Mouse (Mus musculus): Measurements from ENCODE around the gene AC140267.1.
A peak's percentile ranks its signal among the peaks of the same experiment; 100 is the strongest.

AC140267.1 gene

GRCm38 (mm10) chr15:80232331-80232730, 3.3 kb upstream of the AC140267.1 start:
- no peak for DNase-seq

GRCm38 (mm10) chr15:80233053-80233452, 2.6 kb upstream of the AC140267.1 start:
- no peak for DNase-seq

- DNase-seq = peak; percentile 98 to 99
These were observed 1.7 kb upstream of the AC140267.1 start, which contains the start of gene Mief1 for GRCm38 (mm10) chr15:80233733-80234509. Gene Mief1, plus strand, starts transcription at chr15:80234018.

- no peak for DNase-seq
These were observed 12.5 kb downstream of the AC140267.1 start for GRCm38 (mm10) chr15:80248135-80248534.

GRCm38 (mm10) chr15:80248596-80248995, 13.0 kb downstream of the AC140267.1 start:
- no peak for DNase-seq

- no peak for DNase-seq
These were observed 14.0 kb downstream of the AC140267.1 start for GRCm38 (mm10) chr15:80249672-80250071.

GRCm38 (mm10) chr15:80250586-80250985, 15.0 kb downstream of the AC140267.1 start:
- no peak for DNase-seq

- DNase-seq = no peak
These were observed 17.9 kb downstream of the AC140267.1 start for GRCm38 (mm10) chr15:80253530-80253929.

- DNase-seq = peak in 1 of 2 experiments; percentile 57
These were observed 18.6 kb downstream of the AC140267.1 start for GRCm38 (mm10) chr15:80254207-80254606.

GRCm38 (mm10) chr15:80254847-80255645, 19.4 kb downstream of the AC140267.1 start, which contains the start of gene Atf4:
Gene Atf4, plus strand, starts transcription at chr15:80255184.
- DNase-seq = peak; percentile 99

GRCm38 (mm10) chr15:80255646-80256121, 20.0 kb downstream of the AC140267.1 start:
- DNase-seq = peak; percentile 93 to 94

- DNase-seq = peak in 1 of 2 experiments; percentile 37
These were observed 20.6 kb downstream of the AC140267.1 start for GRCm38 (mm10) chr15:80256242-80256641.

GRCm38 (mm10) chr15:80256656-80257601, 21.3 kb downstream of the AC140267.1 start:
- DNase-seq = peak in 1 of 2 experiments; percentile 13

GRCm38 (mm10) chr15:80257602-80258239, 22.1 kb downstream of the AC140267.1 start:
- DNase-seq = peak; percentile 65 to 80

GRCm38 (mm10) chr15:80258240-80259170, 22.9 kb downstream of the AC140267.1 start:
- DNase-seq = peak in 1 of 2 experiments; percentile 44

GRCm38 (mm10) chr15:80259406-80260045, 23.9 kb downstream of the AC140267.1 start:
- DNase-seq = no peak

- peak; percentile 94 to 95 for DNase-seq
These were observed 25.0 kb downstream of the AC140267.1 start for GRCm38 (mm10) chr15:80260677-80261076.

GRCm38 (mm10) chr15:80261100-80261499, 25.5 kb downstream of the AC140267.1 start:
- no peak for DNase-seq

GRCm38 (mm10) chr15:80263610-80264575, 28.3 kb downstream of the AC140267.1 start, which contains the start of gene Rps19bp1:
Gene Rps19bp1, minus strand, starts transcription at chr15:80264315.
- DNase-seq = peak; percentile 92 to 94
